In the genomic region with DNA sequence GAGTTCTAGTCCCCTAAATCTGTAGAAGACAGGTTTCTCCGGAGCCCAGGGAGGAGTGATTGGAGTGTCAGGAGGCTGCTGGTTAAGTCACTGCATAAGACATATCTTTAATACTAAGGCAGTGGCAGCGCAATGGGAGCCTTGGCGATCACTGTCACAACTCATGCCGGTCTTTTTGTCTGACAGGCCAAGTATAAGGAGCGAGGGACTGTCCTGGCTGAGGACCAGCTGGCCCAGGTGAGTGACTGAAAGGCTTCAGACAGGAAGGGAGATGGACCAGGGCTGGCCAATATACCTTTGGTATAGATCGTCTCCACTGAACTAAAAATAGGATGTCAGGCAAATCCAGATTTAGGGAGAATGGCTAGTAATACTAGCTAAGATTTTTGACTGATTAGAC, we compare ENCODE assay signal across 9 mouse cellular contexts. TPM values are rescaled to one million over a fixed set of nuclear protein-coding genes. Genes with fewer than 3 reads are reported as not detected.
DNase-seq lines count a peak whose midpoint lies in the region; ATAC-seq and TF ChIP-seq lines count a peak whose summit lies in the region.
"Had no signal": no experiment of that assay in that cellular context is flagged by ENCODE, and none has a peak within 500 bp of the region (broad histone marks: within the 10 kb centered on the region; RNA-seq: fewer than 3 reads in every experiment).

No protein-coding gene starts in this region.

- TF ChIP-seq CTCF in small intestine, adult 2 months (IDR thresholded peaks at IDR 0.05; ENCODE audit: extremely low read depth, insufficient read length, insufficient replicate concordance, low read depth, low read length): no peak

- in situ Hi-C loops in ES-E14 (cut with MboI; ENCODE audit: low sequenced_read_pairs in 2 of 2, unreplicated experiment in 2 of 2): no loop called here

- peak overlapping the region; percentile 83 for H3K4me3 ChIP-seq in heart, embryonic 13.5 days
- H3K4me3 ChIP-seq in ES-E14 (ENCODE audit: insufficient read depth in 1 of 2, low read depth in 1 of 2, low read length in 2 of 2, poor library complexity in 1 of 2, severe bottlenecking in 1 of 2): peak overlapping the region; percentile 87 to 93
- H3K4me3 ChIP-seq in limb, embryonic 13.5 days: peak overlapping the region; percentile 84
- peak overlapping the region; percentile 70 for H3K4me3 ChIP-seq in small intestine, adult 2 months (ENCODE audit: low read depth, low read length)

- H3K36me3 ChIP-seq in heart, embryonic 13.5 days: peaks cover 25% of the 10 kb centered on the region
- H3K36me3 ChIP-seq in ES-E14 (ENCODE audit: control insufficient read depth, insufficient read depth, low read length, poor library complexity, severe bottlenecking): peaks cover 2% of the 10 kb centered on the region; the same call in 1 of the 2 replicates
- peaks cover 18% of the 10 kb centered on the region for H3K36me3 ChIP-seq in limb, embryonic 13.5 days
- peaks cover 10% of the 10 kb centered on the region for H3K36me3 ChIP-seq in small intestine, adult 2 months (ENCODE audit: control insufficient read depth, insufficient read depth, low read length)

- no peak for ATAC-seq in heart, embryonic 13.5 days (ENCODE audit: extremely low read depth, insufficient number of reproducible peaks, low FRiP score, low TSS enrichment)
- peak; percentile 47 for ATAC-seq in erythroblast, adult 5-6 weeks (replicated peaks; ENCODE audit: low FRiP score, poor library complexity, severe bottlenecking)
- no peak for ATAC-seq in limb, embryonic 13.5 days (ENCODE audit: low FRiP score, low read depth)

- H3K9ac ChIP-seq in heart, embryonic 13.5 days: peak overlapping the region; percentile 91
- H3K9ac ChIP-seq in ES-E14 (ENCODE audit: insufficient read depth, low read depth, low read length, poor library complexity, severe bottlenecking): peak overlapping the region; percentile 86
- H3K9ac ChIP-seq in limb, embryonic 13.5 days: peak overlapping the region; percentile 82

- 0 out of 2 replicates have a peak overlapping the region, but pooled peaks have one; percentile 61 for H3K27ac ChIP-seq in heart, embryonic 13.5 days (replicated peaks)
- no peak overlapping the region for H3K27ac ChIP-seq in ES-E14 (ENCODE audit: insufficient read depth, low read depth, low read length, poor library complexity, severe bottlenecking)
- peak overlapping the region; percentile 48; the same call in 1 of the 2 replicates for H3K27ac ChIP-seq in limb, embryonic 13.5 days
- H3K27ac ChIP-seq in small intestine, adult 2 months (ENCODE audit: insufficient read depth, low read depth, low read length): no peak overlapping the region

- H3K27me3 ChIP-seq in heart, embryonic 13.5 days (replicated peaks): no peaks in the 10 kb centered on the region
- no peaks in the 10 kb centered on the region for H3K27me3 ChIP-seq in limb, embryonic 13.5 days
- no peaks in the 10 kb centered on the region for H3K27me3 ChIP-seq in small intestine, adult 2 months (ENCODE audit: control insufficient read depth, insufficient read depth, low read length)

- peak overlapping the region; percentile 95 for H3K4me2 ChIP-seq in heart, embryonic 13.5 days
- peak overlapping the region; percentile 80 for H3K4me2 ChIP-seq in limb, embryonic 13.5 days (replicated peaks)

- 9% methylated on average over 6 of the region's 6 CpGs for WGBS in heart, embryonic 13.5 days
- 15% methylated on average over 6 of the region's 6 CpGs for WGBS in limb, embryonic 13.5 days
- WGBS in small intestine, adult 2 months: 5% methylated on average over 6 of the region's 6 CpGs

- H3K9me3 ChIP-seq in heart, embryonic 13.5 days: peaks cover 3% of the 10 kb centered on the region; the same call in 1 of the 2 replicates
- no peaks in the 10 kb centered on the region for H3K9me3 ChIP-seq in ES-E14 (ENCODE audit: control insufficient read depth, insufficient read depth, low read depth, low read length)
- no peaks in the 10 kb centered on the region for H3K9me3 ChIP-seq in limb, embryonic 13.5 days

- no peak for TF ChIP-seq POLR2A in small intestine, adult 2 months (IDR thresholded peaks at IDR 0.05; ENCODE audit: low read depth, low read length)

- H3K4me1 ChIP-seq in heart, embryonic 13.5 days: peaks cover 22% of the 10 kb centered on the region
- H3K4me1 ChIP-seq in ES-E14 (ENCODE audit: control insufficient read depth in 2 of 2, insufficient read depth in 2 of 2, low read length in 2 of 2, poor library complexity in 1 of 2): peaks cover 0 to 2% of the 10 kb centered on the region in 2 experiments; a peak in 1 of 4 replicates
- peaks cover 13% of the 10 kb centered on the region for H3K4me1 ChIP-seq in limb, embryonic 13.5 days
- H3K4me1 ChIP-seq in small intestine, adult 2 months (ENCODE audit: control insufficient read depth, insufficient read depth, insufficient read length, low read length): peaks cover 10% of the 10 kb centered on the region; the same call in 1 of the 2 replicates

- no peak for DNase-seq in heart, adult 18-20 months
- DNase-seq in ES-E14 (ENCODE audit: low read depth, low spot score): no peak
- no peak for DNase-seq in frontal cortex, adult 2 months (ENCODE audit: extremely low spot score in 1 of 2, low spot score in 1 of 2)
- DNase-seq in thymus, adult 18-20 months: no peak

TF ChIP-seq in ES-E14, 5 proteins besides CTCF, POLR2A, EP300 and RAD21:
- TF ChIP-seq ZC3H11A (IDR thresholded peaks at IDR 0.05; ENCODE audit: borderline replicate concordance, low read depth, low read length) (no peak), ZNF384 (IDR thresholded peaks at IDR 0.05; ENCODE audit: low read depth, low read length) (no peak), MAFK (IDR thresholded peaks at IDR 0.05; ENCODE audit: insufficient read depth, low read depth, low read length) (no peak), HCFC1 (IDR thresholded peaks at IDR 0.05; ENCODE audit: borderline replicate concordance, insufficient read depth, low read length) (no peak), CHD2 (IDR thresholded peaks at IDR 0.05; ENCODE audit: low read depth, low read length) (no peak)

RNA-seq across cellular contexts. Expression of a gene that starts 0.4 kb away (rescaled TPM):
- polyA plus RNA-seq in heart, embryonic 13.5 days (2015; fragmentation: Nextera tagmentation; extraction: Ambion mirVana): 68.3 and 74.7 TPM in 2 replicates
- total RNA-seq in heart, adult 18-20 months (2021): 10 to 100 TPM; 43.6 to 44.9 TPM
- 51.5 and 79.4 TPM in 2 replicates for total RNA-seq in ES-E14 (2012; rRNA removed)
- 25.7 and 27.9 TPM in 2 replicates for total RNA-seq in erythroblast, adult 5-6 weeks (2015; ENCODE audit: low replicate concordance)
- total RNA-seq in erythroblast, adult 5-6 weeks (2017; ENCODE audit: low replicate concordance): 11.3 and 37.1 TPM in 2 replicates
- 95.0 and 98.4 TPM in 2 replicates for polyA plus RNA-seq in limb, embryonic 13.5 days (2015; fragmentation: Nextera tagmentation; extraction: Ambion mirVana)
- 14.7 and 30.8 TPM in 2 replicates for polyA plus RNA-seq in small intestine, adult 2 months (2012; rRNA removed)
- 84.2 and 87.0 TPM in 2 replicates for polyA plus RNA-seq in frontal cortex, adult 2 months (2012; rRNA removed)

RNA-seq across cellular contexts. Expression of a gene that starts 10.8 kb away (rescaled TPM):
- not detected in 2 replicates for polyA plus RNA-seq in heart, embryonic 13.5 days (2015; fragmentation: Nextera tagmentation; extraction: Ambion mirVana)
- not detected for total RNA-seq in heart, adult 18-20 months (2021)
- 0.89 and 1.5 TPM in 2 replicates for total RNA-seq in ES-E14 (2012; rRNA removed)
- not detected in 2 replicates for total RNA-seq in erythroblast, adult 5-6 weeks (2015; ENCODE audit: low replicate concordance)
- not detected in 2 replicates for total RNA-seq in erythroblast, adult 5-6 weeks (2017; ENCODE audit: low replicate concordance)
- polyA plus RNA-seq in limb, embryonic 13.5 days (2015; fragmentation: Nextera tagmentation; extraction: Ambion mirVana): not detected in 2 replicates
- polyA plus RNA-seq in small intestine, adult 2 months (2012; rRNA removed): 25.4 and 44.6 TPM in 2 replicates
- polyA plus RNA-seq in frontal cortex, adult 2 months (2012; rRNA removed): not detected in 2 replicates
- total RNA-seq: left cerebral cortex, adult 8-10 months had no signal

RNA-seq across cellular contexts. Expression of a gene that starts 29.4 kb away (rescaled TPM):
- polyA plus RNA-seq in heart, embryonic 13.5 days (2015; fragmentation: Nextera tagmentation; extraction: Ambion mirVana): 39.3 and 42.0 TPM in 2 replicates
- total RNA-seq in heart, adult 18-20 months (2021): under 1 TPM; 0.05 to 0.35 TPM
- 273 and 354 TPM in 2 replicates for total RNA-seq in ES-E14 (2012; rRNA removed)
- not detected in 2 replicates for total RNA-seq in erythroblast, adult 5-6 weeks (2015; ENCODE audit: low replicate concordance)
- not detected in 2 replicates for total RNA-seq in erythroblast, adult 5-6 weeks (2017; ENCODE audit: low replicate concordance)
- 83.4 and 85.7 TPM in 2 replicates for polyA plus RNA-seq in limb, embryonic 13.5 days (2015; fragmentation: Nextera tagmentation; extraction: Ambion mirVana)
- polyA plus RNA-seq in small intestine, adult 2 months (2012; rRNA removed): 0.11 TPM in 1 of 2 replicates, not detected in the other
- polyA plus RNA-seq in frontal cortex, adult 2 months (2012; rRNA removed): 0.18 and 0.71 TPM in 2 replicates

RNA-seq across cellular contexts. Expression of a gene that starts 30.1 kb away (rescaled TPM):
- 31.5 and 33.1 TPM in 2 replicates for polyA plus RNA-seq in heart, embryonic 13.5 days (2015; fragmentation: Nextera tagmentation; extraction: Ambion mirVana)
- 10 to 100 TPM; 32.0 to 32.3 TPM for total RNA-seq in heart, adult 18-20 months (2021)
- 42.5 and 75.9 TPM in 2 replicates for total RNA-seq in ES-E14 (2012; rRNA removed)
- 7.1 TPM in 2 replicates for total RNA-seq in erythroblast, adult 5-6 weeks (2015; ENCODE audit: low replicate concordance)
- 9.2 and 10.3 TPM in 2 replicates for total RNA-seq in erythroblast, adult 5-6 weeks (2017; ENCODE audit: low replicate concordance)
- polyA plus RNA-seq in limb, embryonic 13.5 days (2015; fragmentation: Nextera tagmentation; extraction: Ambion mirVana): 39.2 and 41.4 TPM in 2 replicates
- 12.1 and 23.0 TPM in 2 replicates for polyA plus RNA-seq in small intestine, adult 2 months (2012; rRNA removed)
- 45.3 and 50.3 TPM in 2 replicates for polyA plus RNA-seq in frontal cortex, adult 2 months (2012; rRNA removed)

RNA-seq across cellular contexts. Expression of a gene that starts 40.3 kb away (rescaled TPM):
- 1,502 and 1,689 TPM in 2 replicates for polyA plus RNA-seq in heart, embryonic 13.5 days (2015; fragmentation: Nextera tagmentation; extraction: Ambion mirVana)
- total RNA-seq in heart, adult 18-20 months (2021): 1,000 to 10,000 TPM; 3,280 to 3,727 TPM
- 726 and 963 TPM in 2 replicates for total RNA-seq in ES-E14 (2012; rRNA removed)
- total RNA-seq in erythroblast, adult 5-6 weeks (2015; ENCODE audit: low replicate concordance): 127 and 128 TPM in 2 replicates
- total RNA-seq in erythroblast, adult 5-6 weeks (2017; ENCODE audit: low replicate concordance): 4.8 and 21.7 TPM in 2 replicates
- polyA plus RNA-seq in limb, embryonic 13.5 days (2015; fragmentation: Nextera tagmentation; extraction: Ambion mirVana): 424 and 500 TPM in 2 replicates
- polyA plus RNA-seq in small intestine, adult 2 months (2012; rRNA removed): 732 and 1,031 TPM in 2 replicates
- 410 and 500 TPM in 2 replicates for polyA plus RNA-seq in frontal cortex, adult 2 months (2012; rRNA removed)

Comparison
In these comparisons a context has a peak if more than half of its experiments do, and no peak if none do; other contexts are left out.
1. H3K27ac ChIP-seq: peak in heart, embryonic 13.5 days (single experiment) and limb, embryonic 13.5 days (single experiment); none in ES-E14 (single experiment) and small intestine, adult 2 months (single experiment).
2. RNA of a gene that starts 10.8 kb away (polyA plus RNA-seq): 25.4 to 44.6 TPM in small intestine, adult 2 months; not detected in heart, embryonic 13.5 days, not detected in limb, embryonic 13.5 days and not detected in frontal cortex, adult 2 months; every median in the first group is over 10 times any median in the second.
3. RNA of a gene that starts 29.4 kb away (polyA plus RNA-seq): 83.4 to 85.7 TPM in limb, embryonic 13.5 days and 39.3 to 42.0 TPM in heart, embryonic 13.5 days; 0.18 to 0.71 TPM in frontal cortex, adult 2 months and 0.11 TPM in small intestine, adult 2 months; every median in the first group is over 10 times any median in the second.
4. Peak in every context shown above with its lines, with median percentiles within 50 percentile points of each other: H3K4me3 ChIP-seq and H3K9ac ChIP-seq.